Mouse (Mus musculus): ENCODE measurements at regions not wholly inside any gene's neighbourhood (a gene's known extent, or its start where the extent isn't known, plus 50 kb on each side); places are given as distances from the start of the nearest gene placed in this dataset.

DNA sequence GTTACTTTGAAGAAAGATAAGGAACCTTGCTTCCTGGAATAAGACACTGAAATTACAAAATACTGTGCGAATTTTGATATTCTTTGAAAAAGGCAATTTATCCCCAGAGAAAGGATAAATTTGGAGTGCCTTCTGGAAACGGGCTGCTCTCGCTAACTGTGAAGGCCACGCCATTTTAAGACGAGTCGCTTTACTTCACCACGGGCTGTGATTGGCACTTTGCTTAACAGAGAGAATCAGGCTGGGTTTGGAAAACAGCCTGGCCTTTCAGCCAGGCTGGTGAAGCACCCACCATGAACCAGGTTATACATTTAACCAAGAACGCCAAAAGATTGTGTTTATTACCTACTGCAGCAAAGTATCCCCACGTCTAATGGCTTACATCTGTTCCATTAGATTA lies 132.7 kb downstream of the Gm9817 start:
- intact Hi-C loops (cut with DNase I): no loop called here
- DNase-seq (ENCODE audit: low spot score in 2 of 2): no peak

DNA sequence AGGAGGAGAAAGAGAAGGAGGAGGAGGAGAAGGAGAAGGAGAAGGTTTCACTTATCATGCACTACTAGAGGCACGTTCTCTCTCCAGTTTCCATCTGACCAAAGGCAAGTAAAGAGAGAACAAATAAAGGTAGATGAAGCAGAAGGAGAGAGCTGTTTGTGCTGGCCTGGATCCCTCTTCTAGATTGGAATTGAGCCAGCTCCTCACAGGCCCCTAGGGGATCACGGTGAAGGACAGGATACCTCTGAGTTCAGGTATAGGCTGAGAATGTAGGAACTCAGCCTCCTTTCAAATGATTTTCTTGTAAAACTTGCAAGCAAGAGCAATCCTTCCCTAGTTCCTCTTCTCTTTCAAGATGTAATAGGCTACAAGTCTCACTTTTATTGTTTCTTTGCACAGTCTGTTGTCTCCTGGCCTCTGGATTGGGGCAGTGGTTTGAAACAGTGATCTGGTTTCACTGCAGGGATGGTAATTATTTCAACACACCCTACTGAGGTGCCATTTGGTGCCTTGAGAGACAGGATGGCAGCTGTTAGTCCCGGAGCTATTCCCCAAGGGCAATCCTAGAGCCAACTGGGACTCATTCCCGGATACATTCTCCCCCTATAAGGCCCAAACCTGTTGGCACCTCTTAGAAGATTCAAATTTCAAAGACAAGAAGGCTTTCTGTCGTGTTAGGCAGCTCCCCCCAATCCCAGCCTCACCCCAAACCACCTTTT lies 134.8 kb downstream of the Gm9817 start:
- intact Hi-C loops (cut with DNase I): no loop called here
- DNase-seq (ENCODE audit: low spot score in 2 of 2): no peak

DNA sequence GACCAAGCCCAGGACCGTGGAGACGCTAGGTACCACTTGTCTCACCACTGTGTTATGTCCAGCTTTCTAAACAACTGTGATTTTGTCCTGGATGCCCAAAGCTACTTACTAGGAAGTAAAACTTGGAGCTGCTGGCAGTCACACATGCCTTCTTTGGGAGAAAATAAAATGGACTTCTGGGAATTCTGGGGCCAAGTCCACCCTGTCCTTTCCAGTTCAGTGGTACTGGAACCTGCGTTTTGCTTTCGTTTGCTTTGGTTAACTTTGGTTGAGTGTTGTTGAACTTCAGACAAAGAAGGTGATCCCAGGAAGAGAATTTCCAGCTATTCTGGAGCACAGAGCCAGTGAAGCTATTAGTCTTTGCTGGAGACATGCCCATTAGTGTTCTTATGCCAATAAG lies 139.8 kb downstream of the Gm9817 start:
- intact Hi-C loops (cut with DNase I): no loop called here
- no peak for DNase-seq (ENCODE audit: low spot score in 2 of 2)

DNA sequence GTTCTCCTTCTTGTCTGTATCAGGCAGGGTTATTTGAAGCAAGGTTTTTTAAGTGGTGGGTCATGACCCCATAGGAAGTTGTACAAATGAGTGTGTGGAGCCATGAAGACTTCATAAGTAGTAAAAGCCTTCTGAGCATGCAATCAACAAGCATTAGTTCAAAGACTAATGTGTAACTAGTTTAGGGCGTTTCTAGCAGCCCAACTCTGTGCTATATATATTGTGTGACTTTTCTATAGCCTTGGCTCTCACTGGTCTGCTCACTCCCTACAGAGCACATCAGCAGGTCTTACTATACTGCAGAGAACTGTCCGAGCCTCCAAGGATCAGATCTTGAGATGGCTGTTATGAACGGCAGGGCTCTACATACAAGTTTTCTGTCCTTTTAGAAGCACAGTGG lies 141.2 kb downstream of the Gm9817 start:
- DNase-seq (ENCODE audit: low spot score in 2 of 2): no peak
- intact Hi-C loops (cut with DNase I): no loop called here

DNA sequence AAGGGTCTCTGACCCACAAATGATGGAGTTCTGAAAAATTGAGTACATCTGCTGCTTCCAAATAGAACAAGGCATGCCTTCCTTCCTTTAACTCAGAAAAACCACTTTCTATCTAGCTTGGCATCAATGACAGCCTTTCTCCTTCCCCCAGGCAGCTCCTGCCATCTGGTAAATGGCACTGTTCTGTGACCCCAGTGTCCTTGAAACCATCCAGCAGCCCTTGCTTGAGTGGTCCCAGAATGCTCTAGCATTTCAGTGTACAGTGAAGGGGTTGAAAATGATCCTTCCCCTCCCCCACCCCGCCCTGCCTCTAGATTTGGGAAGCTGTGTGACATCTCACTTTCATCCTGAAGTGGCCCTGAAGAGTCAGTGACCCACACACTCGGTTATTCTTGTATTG lies 152.3 kb downstream of the Gm9817 start:
- DNase-seq (ENCODE audit: low spot score in 2 of 2): no peak
- intact Hi-C loops (cut with DNase I): no loop called here

DNA sequence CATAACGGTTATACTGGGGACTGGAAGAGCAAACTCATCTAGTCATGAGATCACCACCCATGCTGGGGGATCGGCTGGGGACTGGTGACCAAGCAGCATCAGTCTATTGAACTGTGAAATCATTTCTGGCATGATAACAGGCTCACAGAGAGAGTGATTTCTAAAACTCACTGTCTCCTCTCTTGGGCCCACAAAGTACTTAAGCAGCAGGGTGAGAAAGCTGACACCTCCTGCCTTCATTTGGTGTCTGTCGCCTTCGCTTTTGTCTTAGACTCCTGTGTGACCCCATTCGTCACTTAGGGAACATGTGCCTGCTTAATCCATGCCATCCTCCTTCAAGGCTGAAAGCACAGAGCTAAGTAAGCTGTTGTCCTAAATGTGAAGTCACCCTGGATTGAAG lies 154.3 kb upstream of the Mylip start:
- no peak for DNase-seq (ENCODE audit: low spot score in 2 of 2)
- intact Hi-C loops (cut with DNase I): no loop called here

DNA sequence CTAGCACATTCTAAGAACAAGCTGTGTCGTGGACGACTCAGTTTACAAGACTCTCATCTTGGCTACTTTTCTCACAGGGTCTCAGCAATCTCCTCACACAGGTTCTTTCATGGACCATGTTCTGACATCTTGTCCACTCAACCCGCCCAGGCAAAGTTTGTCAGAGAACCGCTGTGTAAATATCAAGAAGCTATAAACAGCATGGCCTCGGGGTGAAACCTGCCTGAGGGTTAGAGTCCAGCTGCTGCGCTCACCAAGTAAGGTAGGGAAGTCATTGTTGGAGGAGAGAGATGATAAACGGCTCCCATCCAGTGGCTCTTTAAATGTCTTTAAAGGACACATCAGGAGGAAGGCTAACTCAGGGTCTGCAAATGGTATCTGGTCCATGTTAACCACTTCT lies 151.3 kb upstream of the Mylip start:
- intact Hi-C loops (cut with DNase I): no loop called here
- DNase-seq (ENCODE audit: low spot score in 2 of 2): no peak

DNA sequence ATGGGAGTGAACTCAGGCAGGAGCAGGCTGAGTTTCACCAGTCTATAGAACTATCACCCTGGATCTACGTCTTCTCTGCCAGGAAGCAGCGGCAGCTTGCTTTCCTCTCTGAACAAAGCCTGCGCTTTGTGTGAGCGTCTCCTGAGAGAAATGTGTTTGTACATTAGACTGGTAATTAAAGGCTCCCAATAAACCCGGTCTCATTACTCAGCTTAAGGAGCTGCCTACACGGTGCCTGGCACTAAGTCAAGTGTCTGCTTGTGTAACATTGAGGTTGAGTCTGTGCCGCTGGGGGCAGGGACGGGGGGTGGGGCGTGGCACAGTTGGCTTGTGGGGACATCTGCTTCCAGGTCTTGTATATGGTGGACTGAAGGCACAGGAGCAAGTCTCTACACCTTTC lies 150.4 kb upstream of the Mylip start:
- intact Hi-C loops (cut with DNase I): no loop called here

DNA sequence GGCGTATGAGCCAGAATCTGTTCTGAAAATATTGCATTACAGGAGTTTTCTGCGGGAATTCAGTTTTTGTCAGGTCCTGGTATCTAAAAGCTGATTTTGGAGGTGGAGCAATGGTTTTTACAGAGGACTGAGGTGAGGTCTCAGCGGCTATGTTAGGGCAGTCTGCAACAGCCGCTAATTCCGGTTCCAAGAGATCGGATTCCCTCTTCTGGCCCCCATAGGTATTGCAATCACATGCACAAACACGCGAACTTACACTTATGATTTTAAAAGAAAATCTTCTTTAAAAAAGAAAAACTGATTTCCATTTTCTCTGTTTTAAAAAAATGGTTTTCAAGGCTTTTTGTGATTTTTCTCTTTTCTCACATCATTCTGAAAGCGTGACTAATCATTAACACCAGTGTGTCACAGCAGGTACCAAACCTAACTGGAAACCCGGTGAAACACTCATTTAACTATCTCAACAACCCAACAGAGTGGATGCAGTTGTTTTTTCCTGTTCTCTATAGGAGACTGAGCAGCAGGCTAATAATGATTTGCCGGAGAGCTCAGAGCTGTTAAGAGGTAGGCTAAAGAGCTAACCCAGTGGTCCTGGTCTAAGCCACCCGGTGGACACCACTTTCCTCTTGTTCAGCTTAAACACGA lies 149.4 kb upstream of the Mylip start:
- intact Hi-C loops (cut with DNase I): no loop called here
- DNase-seq (ENCODE audit: low spot score in 2 of 2): no peak

More for the DNA sequence above, 150.4 kb upstream of the Mylip start:
- peak in 1 of 2 experiments; percentile 13 for DNase-seq (ENCODE audit: low spot score in 2 of 2)

DNA sequence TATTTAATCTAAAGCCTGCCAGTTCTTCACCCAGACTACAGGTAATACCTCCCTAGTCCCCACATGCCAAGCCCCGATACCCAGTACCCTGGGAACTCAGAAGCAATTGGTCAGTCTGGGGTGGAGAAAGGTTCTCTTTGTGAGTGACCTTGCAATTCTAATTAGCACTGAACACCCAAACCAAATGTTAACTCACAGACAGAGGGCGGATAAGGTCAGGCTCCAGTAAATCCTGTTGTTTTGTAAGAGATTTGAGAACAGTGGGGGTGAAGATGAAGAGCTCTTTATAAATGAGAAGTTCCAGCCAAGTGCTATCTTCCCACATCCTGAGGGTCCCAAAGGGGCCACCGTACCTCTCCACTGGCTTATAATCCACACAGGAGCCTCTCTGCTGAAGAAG lies 147.3 kb upstream of the Mylip start:
- no peak for DNase-seq (ENCODE audit: low spot score in 2 of 2)

DNA sequence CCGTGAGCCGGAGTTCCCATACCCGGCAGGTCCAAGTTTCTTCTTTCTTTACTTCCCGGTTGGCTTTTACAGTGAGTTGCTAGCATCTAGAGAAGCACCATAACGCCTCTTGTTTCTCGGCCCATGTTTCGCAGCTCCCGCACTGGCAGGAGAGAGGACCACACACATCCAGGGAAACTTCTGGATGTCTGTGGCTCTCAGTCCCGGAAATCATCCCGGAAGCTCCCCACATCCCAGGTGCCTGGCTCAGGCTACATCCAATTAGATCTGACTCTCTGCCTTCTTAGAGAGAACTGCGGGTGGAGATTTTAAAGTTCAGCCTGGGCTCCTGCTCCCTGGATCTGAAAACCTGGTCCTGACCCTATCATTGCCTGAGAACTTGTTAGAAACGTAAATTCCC lies 146.8 kb upstream of the Mylip start:
- DNase-seq (ENCODE audit: low spot score in 2 of 2): no peak
- intact Hi-C loops (cut with DNase I): no loop called here

More for the DNA sequence above, 147.3 kb upstream of the Mylip start:
- intact Hi-C loops (cut with DNase I): no loop called here

DNA sequence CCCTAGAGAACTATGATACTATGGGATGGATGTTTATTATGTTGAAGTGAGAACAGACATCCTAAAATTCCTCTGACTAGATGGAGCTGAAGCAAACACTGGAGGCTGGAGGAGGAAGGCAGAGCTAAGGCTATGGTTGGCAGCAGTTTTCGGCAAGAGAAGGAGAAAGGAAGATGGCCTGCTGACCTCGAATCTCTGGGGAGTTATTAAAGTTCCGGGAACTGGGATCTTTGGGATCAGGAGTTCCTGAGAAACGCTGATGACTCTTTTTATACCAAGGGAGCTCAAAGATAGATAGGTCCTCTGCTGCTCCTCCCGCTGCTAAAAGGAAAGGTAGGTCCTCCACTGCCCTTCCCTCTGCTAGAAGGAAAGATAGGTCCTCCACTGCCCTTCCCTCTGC lies 143.9 kb upstream of the Mylip start:
- intact Hi-C loops (cut with DNase I): no loop called here
- no peak for DNase-seq (ENCODE audit: low spot score in 2 of 2)

DNA sequence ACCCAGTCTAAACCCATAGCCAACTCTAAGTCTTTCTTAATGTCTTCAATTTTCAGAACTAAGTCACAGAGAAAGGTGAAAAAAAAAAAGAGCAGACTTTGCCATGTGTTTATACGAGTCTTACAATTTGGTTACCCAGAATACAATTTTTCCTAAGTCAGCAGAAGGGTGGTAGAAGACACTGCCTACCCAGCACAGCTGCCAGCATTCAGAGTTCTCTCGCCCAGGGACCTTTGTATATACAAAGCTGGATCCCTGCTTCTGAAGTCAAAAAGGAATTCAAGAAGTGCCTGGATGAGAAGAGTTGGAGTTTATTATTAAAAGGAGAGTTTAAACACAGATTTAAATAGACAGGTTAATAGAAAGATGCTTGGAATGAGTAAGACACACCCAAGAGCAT lies 143.2 kb upstream of the Mylip start:
- no peak for DNase-seq (ENCODE audit: low spot score in 2 of 2)
- intact Hi-C loops (cut with DNase I): no loop called here

DNA sequence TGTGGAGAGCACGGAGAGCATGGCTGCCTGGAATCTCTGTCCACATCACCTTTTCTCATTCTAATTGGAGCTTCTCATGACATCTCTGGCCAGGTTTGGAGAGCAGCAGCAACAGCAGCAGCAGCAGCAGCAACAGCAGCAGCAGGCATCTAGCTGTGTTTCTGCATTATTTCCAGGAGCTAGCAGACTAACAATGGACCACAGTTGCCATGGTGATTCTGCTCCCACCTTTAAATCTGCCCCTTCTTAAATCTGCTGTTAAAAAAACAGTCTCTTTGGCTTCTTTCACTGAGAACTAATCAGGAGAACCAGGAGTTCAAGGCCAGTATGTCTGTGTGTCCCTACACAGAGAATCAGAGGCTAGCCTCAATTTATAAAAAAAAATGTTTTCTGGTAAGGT lies 139.5 kb upstream of the Mylip start:
- DNase-seq (ENCODE audit: low spot score in 2 of 2): no peak
- intact Hi-C loops (cut with DNase I): no loop called here

DNA sequence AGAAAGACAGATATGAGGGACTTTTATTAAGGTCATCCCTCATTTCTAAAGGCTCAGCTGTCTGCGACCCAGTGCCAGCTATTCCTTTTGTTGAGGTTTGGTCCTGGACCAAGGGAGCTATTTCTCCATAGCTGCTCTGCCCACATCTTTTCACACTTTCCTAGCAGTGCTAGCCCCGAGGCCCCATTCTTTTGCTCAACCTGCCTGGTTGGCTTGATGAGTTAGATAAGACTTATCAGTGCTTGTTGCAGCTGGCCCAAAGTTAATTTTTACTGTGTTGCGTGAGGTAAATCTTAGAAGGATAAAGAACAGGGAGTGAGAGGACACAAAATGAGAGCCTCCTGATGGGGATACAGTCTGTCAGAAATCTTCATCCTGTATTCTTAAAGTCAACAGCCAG lies 138.5 kb upstream of the Mylip start:
- intact Hi-C loops (cut with DNase I): no loop called here
- no peak for DNase-seq (ENCODE audit: low spot score in 2 of 2)

DNA sequence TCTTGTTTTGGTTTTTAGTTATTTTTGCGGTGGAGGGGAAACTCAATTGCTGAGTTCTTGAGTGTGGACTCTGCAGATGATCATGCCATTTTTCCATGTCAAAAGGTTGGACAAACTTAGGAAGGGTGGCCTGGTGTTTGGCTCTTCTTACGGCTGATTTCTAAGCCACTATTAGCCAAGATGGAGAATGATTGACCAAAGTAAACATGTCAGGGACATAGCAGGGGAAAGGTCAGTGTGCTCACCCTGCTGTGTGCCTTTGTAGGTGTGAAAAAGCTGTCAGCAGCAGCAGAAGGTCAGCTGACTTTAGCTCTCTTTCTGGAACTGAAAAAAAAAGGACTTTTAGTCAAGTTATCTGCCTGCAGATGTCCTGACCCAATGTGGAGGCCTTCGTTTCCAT lies 137.4 kb upstream of the Mylip start:
- intact Hi-C loops (cut with DNase I): no loop called here
- no peak for DNase-seq (ENCODE audit: low spot score in 2 of 2)

DNA sequence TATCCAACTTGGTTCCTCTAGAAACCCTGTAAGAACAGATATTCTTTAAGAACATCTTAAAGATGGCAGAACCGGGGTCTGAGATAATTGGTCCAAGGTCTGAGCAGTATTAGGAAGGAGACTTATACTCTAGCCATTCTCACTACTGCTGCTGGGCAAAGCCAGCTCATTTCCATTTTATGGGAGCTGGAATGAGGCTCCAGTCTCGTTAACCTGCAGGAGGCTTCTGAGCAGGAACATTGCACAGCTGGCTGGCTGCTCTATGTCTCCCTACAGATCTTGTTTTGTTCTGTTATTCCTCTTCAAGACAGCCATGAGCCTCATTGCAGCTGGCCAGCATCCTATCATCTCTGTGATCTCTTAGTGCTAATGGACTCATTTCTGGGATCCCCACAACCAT lies 136.3 kb upstream of the Mylip start:
- intact Hi-C loops (cut with DNase I): no loop called here
- DNase-seq (ENCODE audit: low spot score in 2 of 2): no peak

DNA sequence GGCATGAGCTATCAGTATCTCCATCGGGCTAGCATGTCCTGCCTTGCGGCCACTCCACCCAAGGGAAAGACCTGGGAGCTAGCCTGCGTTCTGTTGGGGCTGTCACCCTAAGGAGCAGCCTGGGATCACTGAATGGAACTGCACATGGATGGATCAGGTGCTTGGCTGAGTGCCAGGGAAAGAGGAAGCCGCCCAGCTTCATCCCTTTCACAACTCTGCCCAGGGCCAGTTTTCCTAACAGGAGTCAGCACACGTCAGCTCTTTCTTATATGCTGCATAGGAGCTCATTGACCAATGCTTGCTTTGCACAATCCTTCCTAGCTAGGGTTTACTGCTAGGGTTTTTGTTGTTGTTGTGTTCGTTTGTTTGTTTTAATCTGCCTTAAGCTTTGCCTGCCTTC lies 134.3 kb upstream of the Mylip start:
- no peak for DNase-seq (ENCODE audit: low spot score in 2 of 2)
- intact Hi-C loops (cut with DNase I): no loop called here

DNA sequence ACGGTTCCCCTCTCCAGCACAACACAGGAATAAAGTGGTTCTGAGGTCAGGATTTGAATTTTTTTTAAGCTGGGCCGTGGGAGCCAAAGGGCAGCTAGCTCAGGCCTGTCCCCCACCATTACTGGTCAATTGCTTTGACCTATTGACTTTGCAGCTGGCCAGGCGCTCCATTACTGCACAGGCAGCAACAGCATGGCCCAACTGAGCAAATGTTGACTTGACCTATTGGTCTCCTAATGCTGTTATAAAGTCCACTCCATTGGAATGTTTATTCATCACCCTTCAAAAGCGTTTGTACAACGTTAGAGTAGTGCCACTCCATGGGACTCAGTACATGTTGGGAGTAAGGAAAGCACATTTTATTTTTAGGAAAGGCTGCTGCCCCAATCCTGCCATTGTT lies 127.5 kb upstream of the Mylip start:
- no peak for DNase-seq (ENCODE audit: low spot score in 2 of 2)
- intact Hi-C loops (cut with DNase I): no loop called here

DNA sequence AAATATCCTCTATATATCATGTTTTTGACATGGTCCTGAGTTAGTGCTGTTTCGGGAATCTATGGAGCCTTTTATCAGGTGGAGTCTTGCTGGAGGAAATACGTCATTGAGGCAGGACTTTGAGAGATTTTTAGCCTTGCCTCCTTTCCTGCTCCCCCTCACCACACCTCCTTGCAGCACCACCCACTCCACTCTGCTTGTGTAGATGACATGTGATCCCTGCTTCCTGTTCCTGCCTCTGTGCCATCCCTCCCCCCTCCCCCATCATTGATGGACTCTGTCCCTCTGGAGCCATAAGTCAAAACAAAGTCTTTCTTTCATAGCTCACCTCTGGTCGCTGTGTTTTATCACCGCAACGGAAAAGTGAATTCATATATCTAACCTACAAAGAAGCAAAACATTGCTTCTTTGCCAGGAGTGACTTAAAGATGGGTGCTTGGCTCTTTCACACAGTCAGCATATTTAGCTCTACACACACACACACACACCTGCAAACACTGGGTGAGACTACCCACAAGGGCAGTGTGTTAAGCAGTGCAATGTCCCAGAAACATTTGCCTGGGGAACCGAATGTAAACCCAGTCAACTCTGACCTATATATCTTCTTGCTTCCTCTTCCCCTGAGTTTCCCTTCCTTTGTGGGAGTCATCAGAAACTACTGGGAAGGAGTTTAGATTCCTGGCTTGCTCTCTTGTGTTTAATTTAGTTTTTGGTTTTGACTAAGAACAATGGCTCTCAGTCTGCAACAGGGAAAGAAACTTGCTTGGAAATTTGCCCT lies 123.1 kb upstream of the Mylip start:
- intact Hi-C loops (cut with DNase I): no loop called here
- no peak for DNase-seq (ENCODE audit: low spot score in 2 of 2)

DNA sequence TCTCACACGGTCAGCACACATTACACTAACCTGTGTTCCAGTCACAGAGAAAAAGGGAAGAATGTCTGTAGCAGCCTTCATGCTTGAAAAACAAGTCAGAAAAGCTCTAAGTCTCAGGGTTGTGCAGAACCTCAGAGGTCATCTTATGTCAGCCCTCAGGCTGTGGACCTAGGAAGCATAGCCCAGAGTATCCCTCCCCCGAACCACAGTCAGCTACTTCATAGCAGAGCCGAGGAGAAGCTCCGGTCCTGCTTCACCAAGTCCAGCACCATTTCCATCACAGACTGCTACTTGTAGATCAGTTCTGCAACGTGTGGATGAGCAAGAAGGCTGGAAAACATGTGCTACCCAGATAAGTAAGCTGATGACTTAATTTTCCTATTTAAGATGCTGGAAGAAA lies 122.1 kb upstream of the Mylip start:
- intact Hi-C loops (cut with DNase I): no loop called here
- DNase-seq (ENCODE audit: low spot score in 2 of 2): no peak

All from left cerebral cortex, postnatal 36 days (tissue).